Mouse (Mus musculus): ENCODE data around the gene Trabd.

GRCm38 (mm10) chr15:89061761-89062517, 13.0 kb upstream of the Trabd start:
- TF ChIP-seq POLR2A (IDR thresholded peaks at IDR 0.05; ENCODE audit: low read depth, low read length) (no peak), TCF12 (IDR thresholded peaks at IDR 0.05; ENCODE audit: low read depth, low read length) (no peak), MAFK (IDR thresholded peaks at IDR 0.05; ENCODE audit: insufficient replicate concordance, low read length) (no peak), CTCF (conservative IDR thresholded peaks at IDR 0.05 in 1 of 2, IDR thresholded peaks at IDR 0.05 in 1 of 2; ENCODE audit: low read depth in 2 of 2, low read length in 2 of 2) (no peak), RCOR1 (conservative IDR thresholded peaks at IDR 0.05; ENCODE audit: low read depth, low read length) (no peak), ZMIZ1 (IDR thresholded peaks at IDR 0.05; ENCODE audit: low read depth, low read length) (no peak), UBTF (IDR thresholded peaks at IDR 0.05; ENCODE audit: low read depth, low read length) (no peak)

Measured in CH12.LX (cell line).